Mouse (Mus musculus): ENCODE measurements around the gene Notch3. TPM values are rescaled to one million over a fixed set of nuclear protein-coding genes. Genes with fewer than 3 reads are reported as not detected.
A peak's percentile ranks its signal among the peaks of the same experiment; 100 is the strongest.
"Not testable (repeated sequence)": the region's sequence is repeated elsewhere in the genome, so short reads cannot be mapped to it uniquely, and the experiment has no call there.

Notch3 gene
- polyA plus RNA-seq, 1 experiment, result not detected

GRCm38 (mm10) chr17:32092241-32092619, 74.4 kb downstream of the Notch3 start:
- H3K27me3 ChIP-seq (ENCODE audit: control insufficient read depth), result no peaks in the 10 kb centered on the region
- H3K36me3 ChIP-seq (ENCODE audit: control insufficient read depth), result peaks cover 11% of the 10 kb centered on the region
- peaks cover 18% of the 10 kb centered on the region for H3K9me3 ChIP-seq (ENCODE audit: control insufficient read depth, low read length)
- peak overlapping the region; percentile 55 for H3K4me3 ChIP-seq (replicated peaks)
- H3K4me1 ChIP-seq (ENCODE audit: control insufficient read depth), result peaks cover 65% of the 10 kb centered on the region
- TF ChIP-seq GATA1 (IDR thresholded peaks at IDR 0.05; ENCODE audit: low read length) (peak; percentile 68), TAL1 (IDR thresholded peaks at IDR 0.05; ENCODE audit: low read length) (peak; percentile 81)

DNA sequence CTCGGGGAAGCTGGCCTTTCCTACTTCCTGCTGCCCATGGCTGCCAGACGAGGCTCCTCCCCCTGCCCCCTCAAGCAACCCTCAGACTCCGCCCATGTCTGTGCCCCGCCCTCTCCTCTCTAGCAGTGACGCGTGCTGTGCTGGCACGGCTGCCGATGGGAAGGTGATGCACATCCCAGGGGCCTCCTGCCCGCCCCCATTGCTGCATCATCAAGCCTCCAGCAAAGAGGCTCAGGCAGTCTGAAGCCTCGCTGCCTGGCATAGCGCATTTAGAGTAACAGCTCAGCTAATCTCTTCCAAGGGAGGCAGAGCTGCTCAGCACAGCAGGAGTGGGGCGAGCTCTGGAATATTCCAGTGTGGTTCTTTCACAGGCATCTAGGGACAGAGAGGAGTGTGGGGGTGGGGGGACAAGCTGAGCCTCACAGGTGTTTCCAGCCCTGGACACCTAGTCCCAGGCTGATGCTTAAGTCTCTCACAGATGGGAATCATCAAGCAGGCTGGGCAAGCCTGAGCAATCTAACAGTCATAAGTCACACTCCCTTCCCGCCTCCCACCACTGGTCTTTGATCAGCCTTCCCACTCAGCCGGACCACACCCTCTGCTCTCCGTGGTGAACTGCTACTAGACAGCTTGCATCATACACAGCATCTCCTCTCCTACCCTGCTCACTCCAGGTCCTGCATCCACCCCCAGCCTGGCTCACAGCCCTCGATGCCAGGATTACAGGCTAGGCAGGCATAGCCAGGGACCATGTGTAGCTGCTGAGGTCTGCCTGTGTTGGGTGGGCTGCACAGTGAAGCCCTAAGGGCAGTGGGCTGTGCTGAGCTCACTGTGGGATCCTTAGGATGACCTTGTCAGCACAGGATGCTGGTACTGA, 75.0 kb downstream of the Notch3 start:
- not testable (repeated sequence) for H3K27me3 ChIP-seq (ENCODE audit: control insufficient read depth)
- H3K4me1 ChIP-seq (ENCODE audit: control insufficient read depth), result peaks cover 68% of the 10 kb centered on the region
- peak overlapping the region; percentile 65 for H3K4me3 ChIP-seq (replicated peaks)
- peaks cover 18% of the 10 kb centered on the region for H3K9me3 ChIP-seq (ENCODE audit: control insufficient read depth, low read length)
- peaks cover 11% of the 10 kb centered on the region for H3K36me3 ChIP-seq (ENCODE audit: control insufficient read depth)

DNA sequence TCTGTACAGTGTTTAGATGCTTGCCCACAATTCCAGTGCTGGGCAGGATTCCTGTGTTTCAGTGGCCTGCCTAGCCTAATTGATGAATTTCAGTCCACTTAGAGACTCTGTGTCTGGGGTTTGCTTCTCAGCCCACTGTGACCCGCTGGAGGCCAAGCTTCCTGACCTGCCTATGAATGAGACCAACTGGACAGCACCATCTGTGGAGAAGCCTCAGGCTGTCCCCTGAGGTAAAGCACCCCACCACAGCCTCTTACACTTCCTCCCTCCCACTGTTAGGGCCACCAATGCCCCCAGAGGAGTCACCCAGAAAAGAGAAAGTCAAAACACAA, 75.7 kb downstream of the Notch3 start:
- Histone ChIP-seq H3K27me3 (ENCODE audit: control insufficient read depth) (no peaks in the 10 kb centered on the region; the same call in 1 of the 2 replicates), H3K36me3 (ENCODE audit: control insufficient read depth) (peaks cover 11% of the 10 kb centered on the region), H3K4me3 (replicated peaks) (peak overlapping the region; percentile 65), H3K9me3 (ENCODE audit: control insufficient read depth, low read length) (peaks cover 18% of the 10 kb centered on the region), H3K4me1 (ENCODE audit: control insufficient read depth) (peaks cover 70% of the 10 kb centered on the region)
- TF ChIP-seq TAL1 (IDR thresholded peaks at IDR 0.05; ENCODE audit: low read length) (no peak), GATA1 (IDR thresholded peaks at IDR 0.05; ENCODE audit: low read length) (no peak)

DNA sequence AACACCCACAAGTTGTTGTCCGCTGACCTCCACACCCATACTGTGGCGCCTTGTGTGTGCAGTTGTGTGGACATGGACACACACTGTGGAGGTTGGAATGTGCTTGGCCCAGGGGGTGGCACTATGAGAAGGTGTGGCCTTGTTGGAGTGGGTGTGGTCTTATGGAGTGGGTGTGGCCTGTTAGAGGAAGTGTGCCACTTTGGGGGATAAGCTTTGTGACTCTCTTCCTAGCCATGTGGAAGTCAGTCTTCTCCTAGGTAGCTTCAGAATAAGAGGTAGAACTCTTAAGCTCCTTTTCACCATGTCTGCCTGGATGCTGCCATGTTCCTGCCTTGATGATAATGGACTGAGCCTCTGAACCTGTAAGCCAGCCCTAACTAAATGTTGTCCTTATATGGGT, 79.6 kb downstream of the Notch3 start:
- Histone ChIP-seq H3K36me3 (ENCODE audit: control insufficient read depth) (no peaks in the 10 kb centered on the region), H3K9me3 (ENCODE audit: control insufficient read depth, low read length) (no peaks in the 10 kb centered on the region; the same call in 1 of the 2 replicates), H3K4me1 (ENCODE audit: control insufficient read depth) (peaks cover 51% of the 10 kb centered on the region), H3K4me3 (replicated peaks) (no peak overlapping the region), H3K27me3 (ENCODE audit: control insufficient read depth) (peaks cover 2% of the 10 kb centered on the region)
- TF ChIP-seq GATA1 (IDR thresholded peaks at IDR 0.05; ENCODE audit: low read length) (no peak), TAL1 (IDR thresholded peaks at IDR 0.05; ENCODE audit: low read length) (no peak)

DNA sequence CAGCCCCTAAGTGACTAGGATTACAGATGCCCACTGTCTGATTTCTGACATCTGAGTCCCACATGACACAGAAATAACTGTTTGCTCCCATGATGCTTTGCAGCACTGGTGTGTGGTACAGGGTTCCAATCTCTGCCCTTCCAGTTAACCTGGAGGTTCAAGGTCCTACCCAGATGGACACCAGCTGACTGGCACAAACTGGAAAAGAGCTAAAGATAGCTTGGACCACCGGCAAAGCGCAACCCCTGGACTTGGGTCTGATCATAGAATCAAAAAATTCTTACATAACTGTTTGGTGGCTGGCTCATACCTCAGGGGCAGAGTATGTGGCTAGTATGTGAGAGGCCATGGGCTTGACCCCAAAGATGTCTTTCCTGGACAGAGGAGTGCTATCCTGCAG, 83.3 kb downstream of the Notch3 start:
- no peak for TF ChIP-seq GATA1 (IDR thresholded peaks at IDR 0.05; ENCODE audit: low read length)
- Histone ChIP-seq H3K27me3 (ENCODE audit: control insufficient read depth) (peaks cover 2% of the 10 kb centered on the region), H3K4me3 (replicated peaks) (no peak overlapping the region), H3K4me1 (ENCODE audit: control insufficient read depth) (peaks cover 19% of the 10 kb centered on the region), H3K9me3 (ENCODE audit: control insufficient read depth, low read length) (no peaks in the 10 kb centered on the region; the same call in none of the 2 replicates), H3K36me3 (ENCODE audit: control insufficient read depth) (no peaks in the 10 kb centered on the region)

DNA sequence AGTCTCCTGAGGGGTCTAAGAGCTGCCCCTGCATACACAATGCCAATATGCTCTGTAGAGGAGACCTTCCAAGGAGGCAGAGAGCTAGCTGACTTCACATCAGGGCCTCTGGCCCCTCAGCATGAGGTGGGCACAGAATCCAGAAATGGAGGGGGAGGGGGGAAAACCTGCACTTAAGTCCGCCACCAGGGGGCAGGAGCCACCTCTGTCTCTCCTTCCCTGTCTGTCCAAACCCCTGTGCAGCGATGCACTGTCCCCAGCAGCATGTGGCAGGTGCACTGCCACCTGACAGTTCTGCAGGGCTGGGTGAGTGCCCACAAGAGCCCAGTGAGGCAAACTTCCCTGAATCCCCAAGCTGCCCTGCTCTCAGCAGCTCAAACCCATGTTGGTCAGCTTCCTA, 91.5 kb downstream of the Notch3 start:
- H3K27me3 ChIP-seq (ENCODE audit: control insufficient read depth), result no peaks in the 10 kb centered on the region; the same call in 1 of the 2 replicates
- peaks cover 24% of the 10 kb centered on the region for H3K4me1 ChIP-seq (ENCODE audit: control insufficient read depth)
- H3K9me3 ChIP-seq (ENCODE audit: control insufficient read depth, low read length), result peaks cover under 1% of the 10 kb centered on the region
- TF ChIP-seq TAL1 (IDR thresholded peaks at IDR 0.05; ENCODE audit: low read length) (no peak), GATA1 (IDR thresholded peaks at IDR 0.05; ENCODE audit: low read length) (no peak)
- H3K36me3 ChIP-seq (ENCODE audit: control insufficient read depth), result no peaks in the 10 kb centered on the region
- no peak overlapping the region for H3K4me3 ChIP-seq (replicated peaks)

GRCm38 (mm10) chr17:32074658-32075057, 92.0 kb downstream of the Notch3 start:
- Histone ChIP-seq H3K27me3 (ENCODE audit: control insufficient read depth) (no peaks in the 10 kb centered on the region; the same call in 1 of the 2 replicates), H3K9me3 (ENCODE audit: control insufficient read depth, low read length) (peaks cover 5% of the 10 kb centered on the region), H3K4me3 (replicated peaks) (no peak overlapping the region), H3K4me1 (ENCODE audit: control insufficient read depth) (peaks cover 26% of the 10 kb centered on the region), H3K36me3 (ENCODE audit: control insufficient read depth) (no peaks in the 10 kb centered on the region)
- TF ChIP-seq TAL1 (IDR thresholded peaks at IDR 0.05; ENCODE audit: low read length) (no peak), GATA1 (IDR thresholded peaks at IDR 0.05; ENCODE audit: low read length) (no peak)

GRCm38 (mm10) chr17:32073359-32073758, 93.3 kb downstream of the Notch3 start:
- Histone ChIP-seq H3K27me3 (ENCODE audit: control insufficient read depth) (no peaks in the 10 kb centered on the region; the same call in 1 of the 2 replicates), H3K4me1 (ENCODE audit: control insufficient read depth) (peaks cover 39% of the 10 kb centered on the region), H3K4me3 (replicated peaks) (no peak overlapping the region), H3K36me3 (ENCODE audit: control insufficient read depth) (no peaks in the 10 kb centered on the region), H3K9me3 (ENCODE audit: control insufficient read depth, low read length) (peaks cover 6% of the 10 kb centered on the region)
- TF ChIP-seq TAL1 (IDR thresholded peaks at IDR 0.05; ENCODE audit: low read length) (no peak), GATA1 (IDR thresholded peaks at IDR 0.05; ENCODE audit: low read length) (no peak)

Other genes with a start within 250 kb of the Notch3 start
- gene Rrp1b, start 130.8 kb downstream of the Notch3 start, polyA plus RNA-seq (2012), result 2.1 and 2.3 TPM in 2 replicates
- not detected in 2 replicates for gene Hsf2bp, start 130.5 kb downstream of the Notch3 start, polyA plus RNA-seq (2012)
- gene Ephx3, start 22.7 kb upstream of the Notch3 start, polyA plus RNA-seq (2012), result not detected in 2 replicates
- gene Brd4, start 117.9 kb upstream of the Notch3 start, polyA plus RNA-seq (2012), result 26.1 and 31.0 TPM in 2 replicates
- 11.5 and 13.2 TPM in 2 replicates for gene Akap8, start 154.4 kb upstream of the Notch3 start, polyA plus RNA-seq (2012)
- gene Akap8l, start 183.8 kb upstream of the Notch3 start, polyA plus RNA-seq (2012), result 23.1 and 23.2 TPM in 2 replicates
- 2.2 and 2.5 TPM in 2 replicates for gene Wiz, start 222.6 kb upstream of the Notch3 start, polyA plus RNA-seq (2012)
- gene Rasal3, start 236.7 kb upstream of the Notch3 start, polyA plus RNA-seq (2012), result 0.17 and 0.24 TPM in 2 replicates